Mouse (Mus musculus): ENCODE measurements at regions not wholly inside any gene's neighbourhood (a gene's known extent, or its start where the extent isn't known, plus 50 kb on each side); places are given as distances from the start of the nearest gene placed in this dataset.

GRCm38 (mm10) chr4:119018573-119018972, 57.2 kb downstream of the Lao1 start:
- Histone ChIP-seq H3K4me1 (ENCODE audit: control insufficient read depth, insufficient read depth, low read length) (no peaks in the 10 kb centered on the region; the same call in 1 of the 2 replicates), H3K36me3 (ENCODE audit: control insufficient read depth, insufficient read depth, low read length) (no peaks in the 10 kb centered on the region), H3K4me3 (ENCODE audit: low read depth, low read length) (no peak overlapping the region), H3K27me3 (ENCODE audit: control insufficient read depth, insufficient read depth, low read depth, low read length) (no peaks in the 10 kb centered on the region), H3K27ac (ENCODE audit: low read length) (no peak overlapping the region), H3K9me3 (replicated peaks; ENCODE audit: control insufficient read depth, low read length, poor library complexity, severe bottlenecking) (no peaks in the 10 kb centered on the region), H3K4me2 (ENCODE audit: low read length) (no peak overlapping the region), H3K9ac (ENCODE audit: low read depth, low read length) (no peak overlapping the region)
- 74% methylated on average over 6 of the region's 6 CpGs for WGBS
- no peak for ATAC-seq

- H3K27me3 ChIP-seq (ENCODE audit: control insufficient read depth, insufficient read depth, low read depth, low read length) = no peaks in the 10 kb centered on the region
- H3K36me3 ChIP-seq (ENCODE audit: control insufficient read depth, insufficient read depth, low read length) = no peaks in the 10 kb centered on the region
- peak overlapping the region; percentile 15; the same call in 1 of the 2 replicates for H3K4me2 ChIP-seq (ENCODE audit: low read length)
- no peak overlapping the region for H3K27ac ChIP-seq (ENCODE audit: low read length)
- ATAC-seq = peak; percentile 55
- WGBS = 50% methylated on average over 12 of the region's 12 CpGs
- H3K9me3 ChIP-seq (replicated peaks; ENCODE audit: control insufficient read depth, low read length, poor library complexity, severe bottlenecking) = no peaks in the 10 kb centered on the region
- H3K9ac ChIP-seq (ENCODE audit: low read depth, low read length) = 0 out of 2 replicates have a peak overlapping the region, but pooled peaks have one; percentile 17
- H3K4me1 ChIP-seq (ENCODE audit: control insufficient read depth, insufficient read depth, low read length) = no peaks in the 10 kb centered on the region; the same call in 1 of the 2 replicates
- H3K4me3 ChIP-seq (ENCODE audit: low read depth, low read length) = no peak overlapping the region
Measured at GRCm38 (mm10) chr4:119019013-119019781, 57.8 kb downstream of the Lao1 start.

- Histone ChIP-seq H3K9ac (ENCODE audit: low read depth, low read length) (no peak overlapping the region), H3K36me3 (ENCODE audit: control insufficient read depth, insufficient read depth, low read length) (no peaks in the 10 kb centered on the region), H3K9me3 (replicated peaks; ENCODE audit: control insufficient read depth, low read length, poor library complexity, severe bottlenecking) (no peaks in the 10 kb centered on the region), H3K27me3 (ENCODE audit: control insufficient read depth, insufficient read depth, low read depth, low read length) (no peaks in the 10 kb centered on the region), H3K27ac (ENCODE audit: low read length) (no peak overlapping the region), H3K4me2 (ENCODE audit: low read length) (no peak overlapping the region), H3K4me1 (ENCODE audit: control insufficient read depth, insufficient read depth, low read length) (no peaks in the 10 kb centered on the region; the same call in 1 of the 2 replicates), H3K4me3 (ENCODE audit: low read depth, low read length) (no peak overlapping the region)
- WGBS = 80% methylated on average over 6 of the region's 6 CpGs
- ATAC-seq = no peak
Measured at GRCm38 (mm10) chr4:119022338-119022737, 61.0 kb downstream of the Lao1 start.

- Histone ChIP-seq H3K9ac (ENCODE audit: low read depth, low read length) (no peak overlapping the region), H3K27ac (ENCODE audit: low read length) (no peak overlapping the region), H3K27me3 (ENCODE audit: control insufficient read depth, insufficient read depth, low read depth, low read length) (no peaks in the 10 kb centered on the region), H3K4me2 (ENCODE audit: low read length) (no peak overlapping the region), H3K9me3 (replicated peaks; ENCODE audit: control insufficient read depth, low read length, poor library complexity, severe bottlenecking) (no peaks in the 10 kb centered on the region), H3K36me3 (ENCODE audit: control insufficient read depth, insufficient read depth, low read length) (no peaks in the 10 kb centered on the region), H3K4me3 (ENCODE audit: low read depth, low read length) (no peak overlapping the region), H3K4me1 (ENCODE audit: control insufficient read depth, insufficient read depth, low read length) (no peaks in the 10 kb centered on the region)
- WGBS = 8% methylated on average over 5 of the region's 5 CpGs
- ATAC-seq = no peak
Measured at GRCm38 (mm10) chr4:119026237-119026861, 65.0 kb downstream of the Lao1 start.

GRCm38 (mm10) chr4:119028208-119028821, 66.9 kb downstream of the Lao1 start:
- Histone ChIP-seq H3K9ac (ENCODE audit: low read depth, low read length) (no peak overlapping the region), H3K4me2 (ENCODE audit: low read length) (no peak overlapping the region), H3K27ac (ENCODE audit: low read length) (no peak overlapping the region), H3K4me3 (ENCODE audit: low read depth, low read length) (no peak overlapping the region), H3K36me3 (ENCODE audit: control insufficient read depth, insufficient read depth, low read length) (no peaks in the 10 kb centered on the region), H3K4me1 (ENCODE audit: control insufficient read depth, insufficient read depth, low read length) (no peaks in the 10 kb centered on the region), H3K27me3 (ENCODE audit: control insufficient read depth, insufficient read depth, low read depth, low read length) (no peaks in the 10 kb centered on the region), H3K9me3 (replicated peaks; ENCODE audit: control insufficient read depth, low read length, poor library complexity, severe bottlenecking) (no peaks in the 10 kb centered on the region)
- 57% methylated on average over 8 of the region's 8 CpGs for WGBS
- no peak for ATAC-seq

- no peaks in the 10 kb centered on the region for H3K9me3 ChIP-seq (replicated peaks; ENCODE audit: control insufficient read depth, low read length, poor library complexity, severe bottlenecking)
- no peak overlapping the region for H3K4me2 ChIP-seq (ENCODE audit: low read length)
Measured at GRCm38 (mm10) chr4:119029091-119029490, 67.7 kb downstream of the Lao1 start.

GRCm38 (mm10) chr4:119029735-119030134, 68.4 kb downstream of the Lao1 start:
- Histone ChIP-seq H3K9me3 (replicated peaks; ENCODE audit: control insufficient read depth, low read length, poor library complexity, severe bottlenecking) (no peaks in the 10 kb centered on the region), H3K9ac (ENCODE audit: low read depth, low read length) (no peak overlapping the region), H3K4me3 (ENCODE audit: low read depth, low read length) (no peak overlapping the region), H3K27ac (ENCODE audit: low read length) (no peak overlapping the region), H3K27me3 (ENCODE audit: control insufficient read depth, insufficient read depth, low read depth, low read length) (no peaks in the 10 kb centered on the region), H3K4me1 (ENCODE audit: control insufficient read depth, insufficient read depth, low read length) (no peaks in the 10 kb centered on the region), H3K36me3 (ENCODE audit: control insufficient read depth, insufficient read depth, low read length) (no peaks in the 10 kb centered on the region), H3K4me2 (ENCODE audit: low read length) (no peak overlapping the region)
- ATAC-seq = no peak
- WGBS = 84% methylated on average over 6 of the region's 6 CpGs

More at GRCm38 (mm10) chr4:119029091-119029490, 67.7 kb downstream of the Lao1 start:
- no peaks in the 10 kb centered on the region for H3K4me1 ChIP-seq (ENCODE audit: control insufficient read depth, insufficient read depth, low read length)
- no peaks in the 10 kb centered on the region for H3K27me3 ChIP-seq (ENCODE audit: control insufficient read depth, insufficient read depth, low read depth, low read length)
- H3K27ac ChIP-seq (ENCODE audit: low read length) = no peak overlapping the region
- 73% methylated on average over 7 of the region's 7 CpGs for WGBS
- ATAC-seq = no peak
- no peaks in the 10 kb centered on the region for H3K36me3 ChIP-seq (ENCODE audit: control insufficient read depth, insufficient read depth, low read length)
- no peak overlapping the region for H3K9ac ChIP-seq (ENCODE audit: low read depth, low read length)
- no peak overlapping the region for H3K4me3 ChIP-seq (ENCODE audit: low read depth, low read length)

GRCm38 (mm10) chr4:119030865-119031264, 69.5 kb downstream of the Lao1 start:
- Histone ChIP-seq H3K4me3 (ENCODE audit: low read depth, low read length) (no peak overlapping the region), H3K36me3 (ENCODE audit: control insufficient read depth, insufficient read depth, low read length) (no peaks in the 10 kb centered on the region), H3K9ac (ENCODE audit: low read depth, low read length) (no peak overlapping the region), H3K4me2 (ENCODE audit: low read length) (no peak overlapping the region), H3K9me3 (replicated peaks; ENCODE audit: control insufficient read depth, low read length, poor library complexity, severe bottlenecking) (no peaks in the 10 kb centered on the region), H3K4me1 (ENCODE audit: control insufficient read depth, insufficient read depth, low read length) (no peaks in the 10 kb centered on the region), H3K27me3 (ENCODE audit: control insufficient read depth, insufficient read depth, low read depth, low read length) (no peaks in the 10 kb centered on the region), H3K27ac (ENCODE audit: low read length) (no peak overlapping the region)
- 44% methylated on average over 5 of the region's 5 CpGs for WGBS
- no peak for ATAC-seq

- H3K4me2 ChIP-seq (ENCODE audit: low read length) = no peak overlapping the region
- H3K36me3 ChIP-seq (ENCODE audit: control insufficient read depth, insufficient read depth, low read length) = no peaks in the 10 kb centered on the region
- H3K4me3 ChIP-seq (ENCODE audit: low read depth, low read length) = no peak overlapping the region
- ATAC-seq = no peak
- no peaks in the 10 kb centered on the region for H3K4me1 ChIP-seq (ENCODE audit: control insufficient read depth, insufficient read depth, low read length)
- 53% methylated on average over 4 of the region's 4 CpGs for WGBS
- H3K9ac ChIP-seq (ENCODE audit: low read depth, low read length) = no peak overlapping the region
- H3K27me3 ChIP-seq (ENCODE audit: control insufficient read depth, insufficient read depth, low read depth, low read length) = no peaks in the 10 kb centered on the region
- no peaks in the 10 kb centered on the region for H3K9me3 ChIP-seq (replicated peaks; ENCODE audit: control insufficient read depth, low read length, poor library complexity, severe bottlenecking)
- H3K27ac ChIP-seq (ENCODE audit: low read length) = no peak overlapping the region
Measured at GRCm38 (mm10) chr4:119033006-119033405, 71.6 kb downstream of the Lao1 start.
